Mouse (Mus musculus): ENCODE measurements around the gene Xxylt1. TPM values are rescaled to one million over a fixed set of nuclear protein-coding genes. Genes with fewer than 3 reads are reported as not detected.
A peak's percentile ranks its signal among the peaks of the same experiment; 100 is the strongest.

Gene Xxylt1
- polyA plus RNA-seq, 1 experiment, result 15.3 TPM

GRCm38 (mm10) chr16:31002926-31003325 is 78.3 kb downstream of the Xxylt1 start:
- DNase-seq (ENCODE audit: low read depth), result no peak
- no peak for TF ChIP-seq CTCF (IDR thresholded peaks at IDR 0.05; ENCODE audit: borderline replicate concordance, extremely low read depth, insufficient read depth, insufficient read length)
- TF ChIP-seq POLR2A (IDR thresholded peaks at IDR 0.05; ENCODE audit: borderline replicate concordance, extremely low read depth, insufficient read depth, insufficient read length, poor library complexity, severe bottlenecking), result no peak

- DNase-seq (ENCODE audit: low read depth), result peak; percentile 50
Observed at GRCm38 (mm10) chr16:31002117-31002516, 79.1 kb downstream of the Xxylt1 start.

GRCm38 (mm10) chr16:30998711-30999110 is 82.5 kb downstream of the Xxylt1 start:
- no peak for DNase-seq (ENCODE audit: low read depth)
- TF ChIP-seq POLR2A (IDR thresholded peaks at IDR 0.05; ENCODE audit: borderline replicate concordance, extremely low read depth, insufficient read depth, insufficient read length, poor library complexity, severe bottlenecking), result no peak
- no peak for TF ChIP-seq CTCF (IDR thresholded peaks at IDR 0.05; ENCODE audit: borderline replicate concordance, extremely low read depth, insufficient read depth, insufficient read length)

More at GRCm38 (mm10) chr16:31002117-31002516, 79.1 kb downstream of the Xxylt1 start:
- TF ChIP-seq POLR2A (IDR thresholded peaks at IDR 0.05; ENCODE audit: borderline replicate concordance, extremely low read depth, insufficient read depth, insufficient read length, poor library complexity, severe bottlenecking) (no peak), CTCF (IDR thresholded peaks at IDR 0.05; ENCODE audit: borderline replicate concordance, extremely low read depth, insufficient read depth, insufficient read length) (no peak)

- peak; percentile 64 for DNase-seq (ENCODE audit: low read depth)
- TF ChIP-seq POLR2A (IDR thresholded peaks at IDR 0.05; ENCODE audit: borderline replicate concordance, extremely low read depth, insufficient read depth, insufficient read length, poor library complexity, severe bottlenecking) (no peak), CTCF (IDR thresholded peaks at IDR 0.05; ENCODE audit: borderline replicate concordance, extremely low read depth, insufficient read depth, insufficient read length) (no peak)
Observed at GRCm38 (mm10) chr16:30998048-30998447, 83.2 kb downstream of the Xxylt1 start.

- no peak for DNase-seq (ENCODE audit: low read depth)
- no peak for TF ChIP-seq POLR2A (IDR thresholded peaks at IDR 0.05; ENCODE audit: borderline replicate concordance, extremely low read depth, insufficient read depth, insufficient read length, poor library complexity, severe bottlenecking)
- TF ChIP-seq CTCF (IDR thresholded peaks at IDR 0.05; ENCODE audit: borderline replicate concordance, extremely low read depth, insufficient read depth, insufficient read length), result no peak
Observed at GRCm38 (mm10) chr16:30995446-30995845, 85.8 kb downstream of the Xxylt1 start.

DNA sequence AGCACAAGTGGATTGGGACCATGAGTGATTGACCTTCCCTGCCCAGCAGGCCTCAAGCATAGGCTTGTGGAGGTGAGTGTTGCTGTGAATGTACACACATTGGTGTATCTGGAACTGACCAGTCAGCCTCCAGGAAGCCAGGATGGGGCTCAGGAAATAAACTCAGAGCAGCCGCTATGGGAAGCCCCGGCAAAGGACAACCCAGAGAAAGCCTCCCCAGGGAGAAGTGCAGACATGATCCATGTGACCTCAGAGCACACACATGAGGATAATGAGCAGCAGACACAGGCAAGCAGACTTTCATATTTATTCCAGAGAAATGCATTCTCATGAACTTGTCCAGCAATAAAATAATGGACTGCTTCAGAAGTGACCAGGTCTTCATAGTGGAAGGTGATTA is 86.4 kb downstream of the Xxylt1 start:
- DNase-seq (ENCODE audit: low read depth), result no peak
- TF ChIP-seq CTCF (IDR thresholded peaks at IDR 0.05; ENCODE audit: borderline replicate concordance, extremely low read depth, insufficient read depth, insufficient read length) (no peak), POLR2A (IDR thresholded peaks at IDR 0.05; ENCODE audit: borderline replicate concordance, extremely low read depth, insufficient read depth, insufficient read length, poor library complexity, severe bottlenecking) (no peak)

- TF ChIP-seq CTCF (IDR thresholded peaks at IDR 0.05; ENCODE audit: borderline replicate concordance, extremely low read depth, insufficient read depth, insufficient read length), result no peak
- TF ChIP-seq POLR2A (IDR thresholded peaks at IDR 0.05; ENCODE audit: borderline replicate concordance, extremely low read depth, insufficient read depth, insufficient read length, poor library complexity, severe bottlenecking), result no peak
- no peak for DNase-seq (ENCODE audit: low read depth)
Observed at GRCm38 (mm10) chr16:30994296-30994695, 86.9 kb downstream of the Xxylt1 start.

- DNase-seq (ENCODE audit: low read depth), result peak; percentile 72
Observed at GRCm38 (mm10) chr16:30992568-30992967, 88.7 kb downstream of the Xxylt1 start.

DNA sequence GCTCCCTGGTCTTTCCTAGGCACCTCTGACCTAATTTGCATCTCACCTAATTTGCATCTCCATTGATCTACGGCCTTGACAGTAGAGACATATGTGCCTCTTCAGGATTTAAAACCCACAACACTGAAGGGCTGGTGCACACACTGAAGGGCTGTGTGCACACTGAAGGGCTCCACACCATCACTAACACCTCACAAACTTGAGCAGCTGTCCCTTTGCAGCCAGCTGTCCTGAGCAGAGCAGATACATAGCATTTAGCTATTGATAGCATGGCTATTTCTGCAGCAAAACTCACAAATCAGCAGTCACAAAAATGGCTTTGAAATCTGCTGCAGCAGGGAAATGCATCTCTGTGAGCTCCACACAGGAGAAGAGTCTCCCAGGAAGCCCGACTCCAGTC is 90.6 kb downstream of the Xxylt1 start:
- TF ChIP-seq POLR2A (IDR thresholded peaks at IDR 0.05; ENCODE audit: borderline replicate concordance, extremely low read depth, insufficient read depth, insufficient read length, poor library complexity, severe bottlenecking) (no peak), CTCF (IDR thresholded peaks at IDR 0.05; ENCODE audit: borderline replicate concordance, extremely low read depth, insufficient read depth, insufficient read length) (no peak)
- no peak for DNase-seq (ENCODE audit: low read depth)

More at GRCm38 (mm10) chr16:30992568-30992967, 88.7 kb downstream of the Xxylt1 start:
- TF ChIP-seq POLR2A (IDR thresholded peaks at IDR 0.05; ENCODE audit: borderline replicate concordance, extremely low read depth, insufficient read depth, insufficient read length, poor library complexity, severe bottlenecking), result no peak
- no peak for TF ChIP-seq CTCF (IDR thresholded peaks at IDR 0.05; ENCODE audit: borderline replicate concordance, extremely low read depth, insufficient read depth, insufficient read length)

DNA sequence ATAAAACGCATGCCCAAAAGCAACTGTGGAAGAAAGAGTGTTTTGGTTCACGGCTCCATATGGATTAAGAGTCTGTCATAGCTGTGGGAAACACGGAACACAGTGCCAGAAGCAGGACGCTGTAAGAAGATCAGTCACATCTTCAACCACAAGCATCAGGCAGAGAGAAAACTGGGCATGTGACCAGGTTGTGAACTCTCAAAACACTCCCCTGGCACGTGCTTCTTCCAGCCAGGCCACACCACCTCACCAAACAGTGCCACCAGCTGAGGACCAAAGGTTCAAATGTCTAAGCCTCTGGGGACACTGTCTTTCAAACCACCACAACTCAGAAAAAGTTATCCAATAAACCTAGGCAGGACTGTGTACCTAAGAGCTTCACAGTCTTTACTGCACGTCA is 93.0 kb downstream of the Xxylt1 start:
- DNase-seq (ENCODE audit: low read depth), result no peak
- TF ChIP-seq POLR2A (IDR thresholded peaks at IDR 0.05; ENCODE audit: borderline replicate concordance, extremely low read depth, insufficient read depth, insufficient read length, poor library complexity, severe bottlenecking), result no peak
- no peak for TF ChIP-seq CTCF (IDR thresholded peaks at IDR 0.05; ENCODE audit: borderline replicate concordance, extremely low read depth, insufficient read depth, insufficient read length)

DNA sequence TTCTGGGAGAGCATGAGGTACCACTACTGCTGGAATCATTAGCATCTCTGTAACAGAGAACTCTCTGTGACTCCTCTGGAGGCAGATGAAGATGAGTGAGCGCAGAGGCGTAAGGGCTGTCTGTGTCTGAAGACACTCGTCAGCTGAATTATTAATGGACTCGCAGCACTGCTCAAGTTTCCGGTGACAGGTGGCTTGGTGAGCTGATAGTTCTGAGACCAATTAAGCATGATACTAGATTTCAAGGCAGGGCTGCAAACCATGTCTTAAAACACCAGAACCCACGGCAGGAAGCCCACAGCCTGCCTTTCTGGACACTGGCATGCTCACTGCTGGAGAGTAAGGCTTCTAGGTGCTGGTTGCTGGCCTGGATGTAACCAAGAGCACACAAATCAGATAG is 93.5 kb downstream of the Xxylt1 start:
- TF ChIP-seq POLR2A (IDR thresholded peaks at IDR 0.05; ENCODE audit: borderline replicate concordance, extremely low read depth, insufficient read depth, insufficient read length, poor library complexity, severe bottlenecking) (no peak), CTCF (IDR thresholded peaks at IDR 0.05; ENCODE audit: borderline replicate concordance, extremely low read depth, insufficient read depth, insufficient read length) (no peak)

DNA sequence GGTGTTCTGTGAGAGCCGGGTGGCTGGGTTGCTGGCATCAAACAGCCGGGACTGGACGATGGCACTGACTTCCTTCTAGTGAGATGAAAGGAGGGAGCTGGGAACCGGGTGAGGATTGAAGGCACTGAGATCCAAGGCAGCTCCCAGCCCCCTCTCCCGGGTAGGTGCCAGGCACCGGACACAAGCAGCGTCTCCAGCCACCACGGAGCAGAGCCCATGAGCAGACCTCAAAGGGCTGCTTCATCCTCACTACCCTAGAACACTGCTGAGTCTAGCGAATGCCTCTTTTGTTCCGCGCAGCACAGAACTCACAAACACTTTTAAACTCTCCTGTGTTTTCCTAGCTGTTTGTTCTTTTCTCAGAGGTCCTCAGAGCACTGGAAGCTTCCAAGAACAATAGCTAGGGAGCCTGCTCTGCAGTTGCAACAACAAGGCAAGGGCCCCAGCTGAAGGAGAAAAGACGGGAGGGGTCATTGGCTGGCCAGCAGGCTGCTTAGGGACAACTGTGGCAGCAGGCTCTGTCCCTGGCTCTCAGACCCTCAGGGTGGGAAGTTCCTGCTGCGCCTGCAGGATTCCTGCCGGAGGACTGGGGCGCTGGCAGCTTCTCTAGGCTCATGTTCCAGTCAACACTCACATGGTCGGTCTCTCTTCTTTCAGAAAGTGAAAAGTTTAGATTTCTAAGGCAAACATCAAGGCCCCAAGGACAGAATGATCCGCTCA is 96.2 kb downstream of the Xxylt1 start:
- peak; percentile 45 for DNase-seq (ENCODE audit: low read depth)

More for the DNA sequence above, 93.5 kb downstream of the Xxylt1 start:
- DNase-seq (ENCODE audit: low read depth), result peak; percentile 51

More for the DNA sequence above, 96.2 kb downstream of the Xxylt1 start:
- TF ChIP-seq CTCF (IDR thresholded peaks at IDR 0.05; ENCODE audit: borderline replicate concordance, extremely low read depth, insufficient read depth, insufficient read length), result no peak
